Mouse (Mus musculus) liver (tissue): ENCODE results near the gene Fbxo27.
A peak's percentile ranks its signal among the peaks of the same experiment; 100 is the strongest.

Experiments used
- DNase-seq: peaks from one replicate; pipeline ENCODE4 v3.0.0-alpha.2; 2020; ENCODE audit warnings: mixed read lengths

Fbxo27 gene

DNA sequence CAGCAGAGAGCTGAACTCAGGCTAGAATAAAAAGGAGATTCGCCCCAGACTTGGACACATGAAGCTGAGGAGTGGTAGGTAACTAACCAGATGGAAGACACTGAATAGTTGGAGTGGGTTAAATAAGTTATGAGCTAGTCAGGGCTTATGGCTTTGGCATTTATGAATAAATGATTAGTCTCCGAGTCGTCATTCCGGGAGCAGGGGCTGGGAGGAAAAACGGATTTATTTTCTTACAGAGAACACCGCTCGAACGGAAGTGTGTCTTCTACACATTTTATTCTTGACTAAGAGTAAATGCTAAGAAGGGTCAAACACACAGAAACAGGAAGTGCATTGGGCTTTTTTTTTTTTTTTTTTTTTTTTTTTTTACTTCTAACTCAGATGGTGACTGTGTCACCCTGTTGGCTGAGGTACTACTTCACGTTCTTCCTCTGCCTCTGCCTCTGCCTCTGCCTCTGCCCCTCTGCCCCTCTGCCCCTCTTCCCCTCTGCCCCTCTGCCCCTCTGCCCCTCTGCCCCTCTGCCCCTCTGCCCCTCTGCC lies 10.0 kb downstream of the Fbxo27 start:
- DNase-seq: no peak

DNA sequence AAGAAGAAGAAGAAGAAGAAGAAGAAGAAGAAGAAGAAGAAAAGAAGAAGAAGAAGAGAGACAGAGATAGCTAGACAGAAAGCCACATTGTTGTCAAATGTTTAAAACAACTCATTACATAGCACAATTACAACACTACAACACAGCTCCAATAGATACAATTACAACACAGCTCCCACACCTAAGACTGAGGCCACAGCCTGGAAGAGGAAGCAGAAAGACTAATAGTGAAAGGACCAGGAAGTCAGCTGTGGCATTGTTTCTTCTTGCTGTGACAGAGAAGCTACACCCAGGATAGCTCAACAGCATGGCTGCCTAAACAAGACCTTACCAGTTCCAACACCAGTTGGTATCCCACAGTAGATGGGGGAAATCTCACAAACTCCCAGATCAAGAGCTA lies 16.8 kb downstream of the Fbxo27 start:
- no peak for DNase-seq

DNA sequence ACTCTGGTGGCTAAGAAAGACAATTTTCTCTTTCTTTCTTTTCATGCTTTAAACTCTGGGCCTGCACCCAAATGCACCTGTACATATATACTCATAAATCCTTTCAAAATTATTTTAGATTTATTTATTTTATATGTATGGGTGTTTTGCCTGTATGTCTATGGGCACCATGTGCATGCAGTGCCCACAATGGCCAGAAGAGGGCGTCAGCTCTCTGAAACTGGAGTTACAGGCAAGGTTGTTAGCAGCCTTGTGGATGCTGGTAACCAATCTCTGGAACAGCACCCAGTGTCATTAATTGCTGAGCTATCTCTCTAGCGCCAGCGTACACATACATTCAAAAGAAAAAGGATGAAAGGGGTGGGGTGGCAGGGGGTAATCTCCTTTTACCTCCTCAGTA lies 18.3 kb downstream of the Fbxo27 start:
- no peak for DNase-seq

DNA sequence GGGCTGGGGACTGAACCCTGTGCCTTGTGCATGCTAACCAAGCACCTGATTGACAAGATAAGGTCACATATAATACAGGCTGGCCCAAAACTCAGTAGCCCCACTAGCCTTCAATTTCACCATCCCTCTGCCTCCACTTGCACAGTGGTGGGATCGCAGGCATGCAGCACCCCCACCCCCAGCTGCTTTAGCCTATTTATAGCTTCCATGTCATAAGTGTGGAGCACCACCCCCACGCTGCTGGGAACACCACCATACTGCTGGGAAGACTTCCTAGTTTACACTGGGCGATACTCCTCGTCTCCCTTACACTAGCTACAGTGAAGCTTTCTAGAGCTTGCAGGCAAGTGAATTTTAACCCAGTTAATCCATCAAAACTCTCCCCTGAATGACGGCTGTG lies 22.0 kb downstream of the Fbxo27 start:
- DNase-seq: no peak

DNA sequence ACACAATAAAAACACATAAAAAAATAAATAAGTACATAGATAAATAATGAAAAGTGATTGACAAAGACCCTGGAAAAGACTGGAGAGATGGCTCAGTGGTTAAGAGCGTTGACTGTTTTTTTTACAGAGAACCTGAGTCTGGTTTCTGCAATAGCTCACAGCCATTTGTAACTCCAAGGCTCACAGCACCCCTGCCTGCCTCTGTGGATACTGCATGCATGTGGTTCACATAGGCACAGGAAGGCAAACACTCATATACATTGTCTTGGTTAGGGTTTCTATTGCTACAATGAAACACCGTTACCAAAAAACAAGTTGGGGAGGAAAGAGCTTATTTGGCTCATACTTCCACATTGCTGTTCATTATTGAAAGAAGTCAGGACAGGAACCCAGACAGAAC lies 22.9 kb downstream of the Fbxo27 start:
- no peak for DNase-seq

DNA sequence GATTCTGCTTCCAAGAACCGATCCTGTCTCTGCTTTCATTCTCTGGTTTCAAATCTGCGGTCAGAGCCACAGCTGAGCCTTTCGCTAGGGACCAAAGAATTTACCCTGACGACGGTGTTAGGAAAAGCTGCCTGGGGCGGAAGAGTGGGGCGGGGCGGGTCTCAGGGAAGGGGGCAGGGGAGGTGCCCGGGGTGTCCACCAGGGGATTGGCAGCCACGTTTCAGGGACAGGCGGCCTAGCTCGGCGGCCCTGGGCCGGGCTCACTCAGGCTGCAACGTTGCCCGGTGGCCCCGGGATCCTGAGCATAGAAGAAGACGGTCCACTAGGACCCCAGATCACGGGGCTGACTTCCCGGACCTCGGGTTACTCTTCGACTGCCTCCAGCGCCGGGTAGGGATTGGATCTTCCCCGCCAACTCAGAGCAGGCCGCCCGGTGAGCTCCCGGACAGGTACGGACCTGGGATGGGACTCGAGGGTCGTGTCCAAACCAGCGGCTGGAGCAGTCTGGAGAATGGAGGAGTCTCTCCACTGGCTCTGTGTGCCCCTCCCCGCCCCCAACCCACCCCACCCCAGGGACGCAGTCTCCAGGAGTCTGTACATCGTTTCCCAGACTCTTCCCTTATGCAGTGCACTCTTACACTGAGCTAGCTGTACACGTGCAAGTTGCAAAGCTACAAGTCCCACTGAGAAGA lies 24.1 kb downstream of the Fbxo27 start, which contains the start of gene Fbxo17:
Gene Fbxo17, plus strand, starts transcription at position 215 of the 692 bp plus-strand sequence.
- peak; percentile 53 for DNase-seq

DNA sequence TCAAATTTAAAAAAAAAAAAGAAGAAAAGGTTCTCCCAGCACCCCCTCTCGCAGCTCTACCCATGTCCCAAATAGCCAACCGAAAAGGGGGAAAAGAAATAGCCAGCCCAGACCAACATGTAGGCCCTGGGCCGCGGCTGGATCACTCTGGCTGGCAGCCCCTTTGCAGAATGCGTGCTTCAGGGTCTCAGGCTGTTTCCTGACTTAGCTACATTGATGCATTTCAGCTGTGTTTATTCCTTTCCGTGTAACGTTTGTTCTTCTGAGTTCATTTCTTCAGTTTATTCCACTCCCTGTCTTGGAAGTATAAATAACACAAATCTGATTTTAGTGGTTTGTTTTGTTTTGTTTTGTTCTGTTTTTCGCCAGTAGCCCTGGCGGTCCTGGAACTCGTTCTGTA lies 25.1 kb downstream of the Fbxo27 start:
- DNase-seq: no peak

DNA sequence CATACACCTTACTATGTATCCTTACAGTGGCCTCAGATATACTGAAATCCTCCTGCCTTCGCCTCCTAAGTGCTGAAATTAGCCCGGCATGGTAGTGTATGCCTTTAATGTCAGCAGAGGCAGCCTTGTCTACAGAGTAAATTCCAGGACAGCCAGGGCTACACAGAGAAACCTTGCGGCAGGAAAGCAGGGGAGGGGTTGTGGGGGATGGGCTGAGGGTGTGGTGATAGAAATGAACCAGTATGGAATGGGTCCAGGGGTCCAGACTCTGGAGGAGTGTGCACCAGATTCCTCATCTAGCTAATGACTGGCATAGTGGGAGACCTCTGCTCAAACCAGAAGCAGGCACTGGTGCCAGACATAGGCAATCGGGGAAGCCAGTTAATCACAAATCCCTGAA lies 26.5 kb downstream of the Fbxo27 start:
- DNase-seq: no peak

DNA sequence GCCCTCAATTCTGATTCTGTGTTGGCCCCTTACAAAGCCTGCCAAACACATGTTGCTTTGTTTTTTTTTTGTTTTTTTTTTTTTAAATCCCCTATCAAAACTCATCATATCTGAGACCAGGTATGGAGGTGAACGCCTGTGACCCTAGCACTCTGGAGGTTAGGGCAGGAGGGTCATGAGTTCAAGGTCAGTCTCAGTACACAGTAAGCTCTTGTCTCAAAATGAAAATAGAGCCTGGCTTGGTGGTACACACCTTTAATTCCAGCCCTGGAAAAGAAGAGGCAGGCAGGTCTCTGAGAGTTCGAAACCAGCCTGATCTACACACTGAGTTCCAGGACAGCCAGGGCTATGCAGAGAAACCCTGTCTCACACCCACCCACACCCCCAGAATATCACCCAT lies 27.0 kb downstream of the Fbxo27 start:
- no peak for DNase-seq

DNA sequence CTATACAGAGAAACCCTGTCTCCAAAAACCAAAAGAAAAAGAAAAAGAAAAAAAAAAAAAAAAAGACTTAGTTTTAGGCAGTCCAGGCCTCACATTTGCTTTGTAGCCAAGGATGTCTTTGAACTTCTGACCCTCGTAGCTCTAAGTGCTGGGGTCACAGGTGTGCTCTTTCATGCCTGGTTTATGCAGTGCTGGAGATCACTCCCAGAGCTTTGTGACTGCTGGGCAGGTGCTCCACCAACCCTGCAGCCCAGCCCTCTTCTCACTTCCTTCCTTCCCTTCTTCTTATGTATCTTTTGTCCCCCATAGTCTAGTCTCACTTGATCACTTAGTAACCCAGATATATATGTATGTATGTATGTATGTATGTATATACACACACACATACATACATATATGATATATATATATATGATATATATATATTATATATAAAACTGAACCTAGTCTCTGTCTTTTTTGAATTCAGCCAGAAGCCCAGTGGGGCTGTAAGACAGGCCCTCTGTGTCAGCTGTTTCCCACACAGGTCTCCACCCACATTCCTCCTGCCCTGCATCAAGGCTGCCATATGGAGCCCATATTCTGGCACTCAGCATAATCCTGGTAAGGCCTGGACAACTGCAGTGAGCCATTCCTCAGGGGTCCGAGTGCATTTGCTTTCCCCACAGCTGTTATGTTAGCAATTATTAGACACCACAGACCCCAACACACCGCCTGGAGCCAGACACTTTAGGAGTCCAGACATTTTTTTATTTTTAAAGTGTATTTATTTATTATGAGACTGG lies 28.3 kb downstream of the Fbxo27 start:
- no peak for DNase-seq

DNA sequence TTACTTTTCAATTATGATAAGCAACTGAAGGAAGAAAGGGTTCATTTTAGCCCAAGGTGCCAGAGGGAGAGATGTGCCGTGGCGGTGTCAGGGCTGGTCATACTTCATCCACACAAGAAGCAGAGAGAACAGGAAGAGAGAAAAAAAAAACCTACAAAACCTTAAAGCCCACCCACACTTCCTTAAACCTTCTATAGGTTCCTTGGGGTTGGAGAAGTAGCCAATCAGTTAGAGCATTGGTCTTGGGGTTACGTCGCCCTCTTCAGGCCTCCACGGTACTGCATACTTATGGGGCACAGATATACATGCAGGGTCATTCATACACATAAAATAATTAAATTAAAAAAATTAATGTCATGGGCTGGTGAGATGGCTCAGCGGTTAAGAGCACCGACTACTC lies 29.4 kb downstream of the Fbxo27 start:
- no peak for DNase-seq

DNA sequence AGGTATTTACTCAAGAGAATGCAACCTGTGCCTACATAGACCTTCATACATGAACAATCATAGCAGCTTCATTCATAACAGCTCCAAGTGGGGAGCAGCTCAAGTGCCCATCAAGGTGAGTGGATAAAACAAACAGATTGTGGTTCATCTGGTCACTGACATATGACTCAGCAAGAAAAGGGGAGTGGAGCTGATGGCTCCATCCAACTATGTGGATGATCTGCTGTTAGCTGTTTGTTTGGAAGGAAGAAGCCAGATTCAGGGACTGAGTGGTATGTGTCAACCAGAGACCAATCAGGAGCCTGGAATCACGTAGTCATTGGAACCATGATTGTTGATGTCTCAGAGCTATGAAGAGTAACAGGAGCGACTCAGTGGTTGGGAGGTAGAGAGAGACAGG lies 32.0 kb downstream of the Fbxo27 start:
- no peak for DNase-seq

DNA sequence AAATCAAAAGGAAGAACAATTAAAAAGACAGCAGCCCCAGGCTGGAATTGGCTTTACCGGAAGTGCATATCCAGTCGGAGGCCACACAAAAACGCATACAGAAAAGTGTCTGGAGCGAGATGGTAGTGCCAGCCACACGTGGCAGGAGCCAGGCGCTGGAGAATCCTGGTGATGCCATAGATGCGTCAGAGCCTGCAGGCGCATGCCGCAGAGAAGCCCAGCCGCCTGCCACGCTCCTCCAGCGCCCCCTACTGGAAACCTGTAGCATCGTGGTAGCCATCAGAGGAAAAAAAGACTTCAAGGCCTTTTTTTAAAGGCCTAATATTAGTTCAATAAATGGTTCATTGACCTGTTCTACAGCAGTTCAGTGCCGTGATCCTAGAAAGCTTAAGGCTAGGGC lies 34.0 kb downstream of the Fbxo27 start:
- peak; percentile 72 for DNase-seq

DNA sequence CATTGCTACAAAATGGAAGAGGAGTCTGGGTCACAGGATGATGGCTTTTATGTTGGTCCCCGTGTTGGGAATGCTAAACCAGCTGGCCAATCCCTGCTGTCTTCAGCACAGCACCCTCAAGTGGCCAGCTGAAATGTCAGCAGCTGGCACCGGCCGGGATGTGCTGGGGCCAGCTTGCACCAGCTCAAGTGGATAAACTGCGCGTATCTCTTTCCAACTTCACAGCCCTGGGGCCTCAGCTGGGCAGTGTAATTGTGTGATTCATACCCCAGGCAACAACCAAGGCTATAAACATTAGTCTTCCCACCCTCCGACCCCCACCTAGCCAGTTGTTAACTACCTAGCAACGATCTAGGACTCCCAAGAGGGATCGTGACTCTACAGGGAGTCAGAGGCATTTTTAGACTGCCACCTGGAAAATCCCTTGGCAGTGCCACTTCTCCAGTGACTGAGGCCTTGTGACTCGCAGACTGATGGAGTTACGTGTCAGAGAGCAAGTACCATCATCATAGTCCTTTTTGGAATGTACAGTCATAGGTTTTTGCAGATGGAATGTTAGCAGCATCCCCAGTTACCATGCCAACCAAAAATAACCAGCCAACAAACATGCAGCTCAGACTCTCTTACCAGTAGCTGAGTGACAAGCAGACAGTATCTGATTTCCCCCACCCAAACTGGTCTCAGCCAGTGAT lies 35.1 kb downstream of the Fbxo27 start:
- no peak for DNase-seq

DNA sequence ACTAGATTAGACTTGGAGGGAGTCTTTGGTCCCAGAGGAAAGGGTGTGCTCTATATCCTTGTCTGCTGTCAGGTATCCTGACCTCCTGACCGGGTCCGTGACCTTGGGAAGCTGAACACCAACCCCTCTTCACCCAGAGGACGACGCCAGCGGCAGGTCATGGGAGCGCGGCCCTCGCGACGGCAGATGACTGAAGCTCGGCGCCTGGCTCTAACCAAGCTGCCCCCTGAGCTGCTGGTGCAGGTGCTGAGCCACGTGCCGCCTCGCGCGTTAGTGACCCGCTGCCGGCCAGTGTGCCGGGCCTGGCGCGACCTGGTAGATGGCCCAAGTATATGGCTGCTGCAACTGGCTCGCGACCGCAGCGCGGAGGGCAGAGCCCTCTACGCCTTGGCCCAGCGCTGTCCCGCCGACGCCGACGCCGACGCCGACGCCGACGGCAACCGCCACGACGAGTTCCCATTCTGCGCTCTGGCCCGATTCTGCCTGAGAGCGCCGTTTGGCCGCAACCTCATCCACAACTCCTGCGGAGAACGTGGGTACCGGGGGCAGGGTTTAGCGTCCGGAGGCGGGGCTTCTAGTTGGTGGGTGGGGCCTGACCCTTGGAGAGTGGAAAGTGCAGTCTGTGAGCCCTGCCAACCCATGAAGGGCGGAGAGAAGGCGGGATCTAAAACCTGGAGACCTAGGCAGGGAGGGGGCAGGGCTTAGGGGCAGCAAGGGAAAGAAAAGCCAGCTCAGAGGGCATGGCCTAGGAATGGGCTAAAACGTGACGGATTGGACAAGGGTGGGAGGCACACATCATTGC lies 39.9 kb downstream of the Fbxo27 start:
- peak; percentile 89 for DNase-seq

DNA sequence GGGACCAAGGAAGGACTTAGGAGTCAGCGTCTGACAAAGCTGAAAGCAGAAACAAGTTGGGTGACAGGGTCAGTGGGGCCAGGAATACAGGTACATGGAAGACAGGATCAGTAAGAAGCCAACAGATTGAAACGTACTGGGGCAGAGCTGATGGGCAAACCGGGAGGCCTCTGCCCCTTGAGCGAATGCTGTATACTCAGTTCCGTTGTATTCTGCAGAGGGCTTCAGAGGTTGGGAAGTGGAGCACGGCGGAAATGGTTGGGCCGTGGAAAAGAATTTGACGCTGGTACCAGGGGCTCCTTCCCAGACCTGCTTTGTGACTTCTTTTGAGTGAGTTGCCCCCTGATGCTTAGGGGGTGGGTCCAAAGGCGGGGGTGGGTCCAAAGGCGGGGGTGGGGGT lies 40.6 kb downstream of the Fbxo27 start:
- DNase-seq: no peak

DNA sequence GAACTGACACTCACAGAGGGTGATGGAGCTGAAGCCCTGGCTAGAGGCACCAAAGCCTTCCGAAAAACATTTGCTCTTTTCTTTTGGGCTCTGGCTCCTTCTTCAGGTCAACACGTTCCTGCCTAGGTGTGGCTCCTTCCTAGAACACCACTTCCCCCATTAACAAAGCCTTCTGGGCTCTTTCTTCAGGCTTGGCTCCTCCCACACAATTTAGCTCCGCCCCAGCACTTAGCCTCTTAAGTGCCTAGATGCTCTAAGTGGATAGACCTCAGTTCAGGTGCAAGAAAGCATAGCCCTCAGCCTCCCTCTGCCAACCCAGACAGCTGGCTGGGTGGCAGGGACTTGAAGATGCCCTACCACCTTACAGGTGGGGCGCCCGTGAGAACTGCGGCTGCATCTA lies 43.1 kb downstream of the Fbxo27 start:
- no peak for DNase-seq

DNA sequence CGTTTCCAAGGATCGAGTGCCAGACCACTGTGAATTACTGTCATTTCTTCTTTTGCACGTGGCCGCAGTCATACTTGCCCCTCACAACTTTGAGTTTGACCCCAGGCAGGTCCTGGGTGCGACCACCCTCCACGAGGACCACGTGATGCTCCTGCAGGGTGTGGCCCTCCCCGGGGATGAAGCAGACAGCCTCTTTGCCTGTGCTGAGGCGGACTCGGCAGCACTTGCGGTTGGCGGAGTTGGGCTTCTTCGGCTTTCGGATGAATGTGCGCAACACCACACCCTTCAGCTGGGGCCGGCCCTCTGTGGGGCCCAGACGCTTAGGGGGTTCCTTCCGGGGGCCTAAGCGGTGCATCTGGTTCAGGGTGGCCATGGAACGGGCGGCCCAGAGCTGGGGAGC lies 47.2 kb downstream of the Fbxo27 start:
- DNase-seq: no peak

DNA sequence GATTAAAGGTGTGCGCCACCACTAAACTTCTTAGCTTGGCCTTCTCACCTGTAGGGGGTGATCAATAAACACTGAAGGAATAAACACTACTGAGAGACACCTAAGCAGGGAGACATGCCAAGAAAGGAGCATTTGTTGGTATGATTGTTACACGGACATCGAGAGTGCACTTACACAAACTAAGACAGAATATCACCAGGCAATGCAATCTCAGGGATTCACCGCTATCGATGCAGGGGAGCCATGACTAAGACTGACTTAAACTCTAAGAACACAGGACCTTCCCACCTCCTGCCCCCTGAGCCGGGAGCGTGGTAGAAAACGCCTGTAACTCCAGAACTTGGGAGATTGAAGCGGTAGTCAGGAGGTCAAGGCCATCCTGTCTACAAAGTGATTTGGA lies 48.3 kb downstream of the Fbxo27 start:
- DNase-seq: no peak

DNA sequence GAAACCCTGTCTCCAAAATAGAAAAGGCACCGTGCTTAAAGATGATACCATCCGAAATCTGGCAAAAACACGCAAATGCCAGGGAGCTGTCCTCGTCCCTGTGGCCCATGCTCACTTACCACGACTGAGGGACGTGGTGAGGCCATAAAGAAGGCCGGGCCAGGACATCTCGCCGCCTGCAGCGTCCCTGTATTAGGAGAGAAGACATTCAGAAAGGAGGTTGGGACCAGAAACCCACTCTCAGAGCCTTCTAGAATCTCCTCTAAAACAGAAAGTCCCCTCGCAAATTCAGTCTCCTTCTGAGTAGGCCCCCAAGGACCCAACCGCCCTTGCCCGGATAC lies 48.7 kb downstream of the Fbxo27 start:
- DNase-seq: no peak

DNA sequence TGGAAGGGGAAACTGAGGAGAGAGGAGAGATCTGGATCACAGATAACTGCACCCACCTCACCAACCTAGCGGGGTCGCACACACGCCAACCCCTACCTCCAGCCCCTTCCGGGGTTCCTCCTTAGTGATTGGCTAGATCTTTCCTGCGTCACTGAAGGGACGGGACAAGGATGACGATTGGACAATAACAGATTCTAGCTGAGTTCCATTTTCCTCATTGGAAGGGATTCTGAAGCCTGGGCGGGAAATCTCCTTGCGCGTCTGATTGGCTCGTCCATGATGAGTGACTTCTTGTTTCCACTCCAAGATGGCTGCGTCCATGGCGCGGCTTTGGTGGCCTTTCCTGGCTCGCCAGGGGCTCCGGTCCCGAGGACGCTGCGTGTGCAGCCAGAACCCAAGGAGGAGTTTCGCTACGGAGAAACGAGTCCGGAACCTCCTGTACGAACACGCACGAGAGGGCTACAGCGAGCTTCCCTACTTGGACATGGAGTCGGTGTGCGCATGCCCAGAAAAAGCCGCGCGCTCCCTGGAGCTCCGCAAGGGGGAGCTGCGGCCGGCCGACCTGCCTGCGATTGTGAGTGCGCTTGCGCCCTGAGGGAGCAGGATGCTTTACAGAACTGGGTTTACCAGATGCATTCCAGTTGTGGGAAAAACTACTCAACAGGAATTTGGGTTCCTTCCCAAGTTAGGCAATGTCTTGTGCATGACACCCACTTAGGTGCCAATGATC lies 49.2 kb downstream of the Fbxo27 start, which contains the start of the genes Mrps12 and Sars2:
Gene Mrps12, minus strand, starts transcription at position 112 of the 730 bp plus-strand sequence.
Gene Sars2, plus strand, starts transcription at position 284 of the 730 bp plus-strand sequence.
- DNase-seq: peak; percentile 93
